Mouse (Mus musculus) embryonic facial prominence, embryonic 15.5 days (tissue): ENCODE results near the gene Sirt5. TPM values are rescaled to one million over a fixed set of nuclear protein-coding genes. Genes with fewer than 3 reads are reported as not detected.

ENCODE experiments used
- ATAC-seq: fragments of 200-750 bp; cut with Nextera tagmentation; 2 replicates; pipeline ENCODE4 v1.8.0; 2017; ENCODE audit warnings: low read depth, moderate TSS enrichment; ENCODE audit not compliant: insufficient number of reproducible peaks, low FRiP score, low TSS enrichment
- H3K27ac ChIP-seq: fragments of 300-500 bp; sonication (generic); replicated peaks from 2 replicates; pipeline ENCODE4 v1.5.1; 2015; ENCODE audit warnings: mild to moderate bottlenecking, inconsistent platforms
- H3K27me3 ChIP-seq: fragments of 300-500 bp; sonication (generic); 2 replicates; pipeline ENCODE4 v1.6.1; 2015; ENCODE audit warnings: inconsistent platforms
- H3K36me3 ChIP-seq: fragments of 300-500 bp; sonication (generic); 2 replicates; pipeline ENCODE4 v1.6.1; 2015; ENCODE audit warnings: mild to moderate bottlenecking, inconsistent platforms
- H3K4me1 ChIP-seq: fragments of 300-500 bp; sonication (generic); 2 replicates; pipeline ENCODE4 v1.6.1; 2015; ENCODE audit warnings: inconsistent platforms
- H3K4me2 ChIP-seq: fragments of 300-500 bp; sonication (generic); replicated peaks from 2 replicates; pipeline ENCODE4 v1.6.1; 2015; ENCODE audit warnings: mild to moderate bottlenecking, inconsistent platforms
- H3K4me3 ChIP-seq: fragments of 300-500 bp; sonication (generic); replicated peaks from 2 replicates; pipeline ENCODE4 v1.5.1; 2015; ENCODE audit warnings: mild to moderate bottlenecking, inconsistent platforms
- H3K9ac ChIP-seq: fragments of 300-500 bp; sonication (generic); 2 replicates; pipeline ENCODE4 v1.6.1; 2015; ENCODE audit warnings: inconsistent platforms
- H3K9me3 ChIP-seq: fragments of 300-500 bp; sonication (generic); replicated peaks from 2 replicates; pipeline ENCODE4 v1.6.1; 2016; ENCODE audit warnings: inconsistent platforms
- WGBS: fragments of 180-500 bp; shearing (Covaris S2); methylation state at CpG from one replicate; pipeline ENCODE4 v1.1.7; 2015; 5-methylcytosine and 5-hydroxymethylcytosine counted together
- polyA plus RNA-seq: library from polyadenylated mRNA; unstranded; fragments of >200 nt; fragmentation: Nextera tagmentation; extraction: Ambion mirVana; gene quantifications from 2 replicates; pipeline ENCODE4 v1.2.1, GENCODE M21; 2015

Sirt5 gene
- polyA plus RNA-seq, 1 experiment from 2014 or later: 24.1 TPM

GRCm38 (mm10) chr13:43440376-43440775 is 75.1 kb downstream of the Sirt5 start:
- WGBS: 81% methylated on average over 1 of the region's 1 CpGs
- no peak overlapping the region for H3K4me2 ChIP-seq
- no peaks in the 10 kb centered on the region for H3K36me3 ChIP-seq
- H3K9ac ChIP-seq: no peak overlapping the region
- H3K4me1 ChIP-seq: 0 out of 2 replicates have a peak, but pooled peaks cover 6% of the 10 kb centered on the region
- no peaks in the 10 kb centered on the region for H3K27me3 ChIP-seq
- ATAC-seq: no peak
- no peaks in the 10 kb centered on the region for H3K9me3 ChIP-seq
- H3K27ac ChIP-seq: no peak overlapping the region
- no peak overlapping the region for H3K4me3 ChIP-seq

GRCm38 (mm10) chr13:43442551-43442950 is 77.3 kb downstream of the Sirt5 start:
- ATAC-seq: no peak
- Histone ChIP-seq H3K4me2 (no peak overlapping the region), H3K27me3 (no peaks in the 10 kb centered on the region), H3K36me3 (no peaks in the 10 kb centered on the region), H3K4me1 (0 out of 2 replicates have a peak, but pooled peaks cover 11% of the 10 kb centered on the region), H3K9ac (no peak overlapping the region), H3K27ac (no peak overlapping the region), H3K9me3 (no peaks in the 10 kb centered on the region), H3K4me3 (no peak overlapping the region)
- 89% methylated on average over 1 of the region's 1 CpGs for WGBS

- WGBS: 94% methylated on average over 4 of the region's 4 CpGs
- no peak for ATAC-seq
Measured at GRCm38 (mm10) chr13:43443706-43444105, 78.4 kb downstream of the Sirt5 start.

DNA sequence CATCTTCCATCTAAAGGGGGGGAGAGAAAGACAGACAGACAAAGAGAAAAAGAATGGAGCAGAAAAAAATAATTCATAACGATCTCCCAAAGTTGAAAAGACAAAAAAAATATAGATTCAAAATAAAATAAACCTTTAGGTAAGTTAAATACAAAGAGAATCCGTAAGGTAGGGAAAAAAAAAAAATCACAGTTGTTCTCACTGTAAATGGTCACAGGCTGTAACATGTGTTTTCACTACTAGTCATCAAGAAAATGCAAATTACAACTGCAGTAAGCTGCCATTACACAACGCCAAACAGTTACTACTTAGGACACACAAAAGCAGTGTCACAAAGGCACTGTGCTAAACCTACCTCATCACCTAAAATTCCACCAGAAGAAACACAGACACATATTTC is 79.4 kb downstream of the Sirt5 start:
- Histone ChIP-seq H3K4me3 (no peak overlapping the region), H3K27me3 (no peaks in the 10 kb centered on the region)
- 66% methylated on average over 3 of the region's 3 CpGs for WGBS

More at GRCm38 (mm10) chr13:43443706-43444105, 78.4 kb downstream of the Sirt5 start:
- no peaks in the 10 kb centered on the region for H3K27me3 ChIP-seq
- 0 out of 2 replicates have a peak, but pooled peaks cover 13% of the 10 kb centered on the region for H3K4me1 ChIP-seq
- H3K9me3 ChIP-seq: no peaks in the 10 kb centered on the region
- H3K4me2 ChIP-seq: no peak overlapping the region
- H3K4me3 ChIP-seq: no peak overlapping the region
- no peak overlapping the region for H3K27ac ChIP-seq
- H3K36me3 ChIP-seq: no peaks in the 10 kb centered on the region
- no peak overlapping the region for H3K9ac ChIP-seq

More for the DNA sequence above, 79.4 kb downstream of the Sirt5 start:
- H3K36me3 ChIP-seq: no peaks in the 10 kb centered on the region
- no peak for ATAC-seq
- no peak overlapping the region for H3K27ac ChIP-seq
- no peaks in the 10 kb centered on the region for H3K9me3 ChIP-seq
- no peak overlapping the region for H3K9ac ChIP-seq
- no peak overlapping the region for H3K4me2 ChIP-seq
- 0 out of 2 replicates have a peak, but pooled peaks cover 13% of the 10 kb centered on the region for H3K4me1 ChIP-seq

Other genes starting within 250 kb of the Sirt5 start
- gene Tbc1d7, start 194.0 kb upstream of the Sirt5 start, polyA plus RNA-seq: 41.3 and 41.4 TPM in 2 replicates
- gene Gfod1, start 61.3 kb upstream of the Sirt5 start, polyA plus RNA-seq: 1.0 TPM in 2 replicates
- gene Nol7, start 32.9 kb downstream of the Sirt5 start, polyA plus RNA-seq: 120 and 126 TPM in 2 replicates
- 8.5 and 9.2 TPM in 2 replicates for gene Ranbp9, start 115.8 kb downstream of the Sirt5 start, polyA plus RNA-seq
- 14.1 and 14.4 TPM in 2 replicates for gene Mcur1, start 194.7 kb downstream of the Sirt5 start, polyA plus RNA-seq